Mouse (Mus musculus) CH12.LX (cell line): ENCODE results near the gene Aff3. TPM values are rescaled to one million over a fixed set of nuclear protein-coding genes. Genes with fewer than 3 reads are reported as not detected.

Experiments used
- DNase-seq: peaks from one replicate; pipeline ENCODE4 v3.0.0-alpha.2; 2013; ENCODE audit errors: extremely low read depth
- H3K27ac ChIP-seq: 2 replicates; pipeline ENCODE4 v1.5.1; 2012; ENCODE audit warnings: low read depth, mild to moderate bottlenecking, control low read depth, moderate library complexity; ENCODE audit not compliant: insufficient read depth
- H3K27me3 ChIP-seq: replicated peaks from 2 replicates; pipeline ENCODE3; 2012; ENCODE audit warnings: inconsistent platforms
- H3K36me3 ChIP-seq, 2 experiments: replicated peaks in 1 of 2; 2 replicates each; pipeline versions ENCODE3 to v1.6.1; 2012; ENCODE audit warnings: inconsistent platforms in 1 of 2, low read length in 1 of 2, mild to moderate bottlenecking in 1 of 2, mixed read lengths in 1 of 2, moderate library complexity in 1 of 2; ENCODE audit not compliant: control insufficient read depth in 1 of 2, insufficient read depth in 1 of 2
- H3K4me1 ChIP-seq, 2 experiments: 2 replicates each; pipeline ENCODE4 v1.6.1; 2012; ENCODE audit warnings: inconsistent platforms in 1 of 2, moderate library complexity in 1 of 2; ENCODE audit not compliant: insufficient read depth in 2 of 2, control insufficient read depth in 1 of 2
- H3K4me2 ChIP-seq: 2 replicates; pipeline ENCODE4 v1.6.1; 2012; ENCODE audit warnings: low read depth, mild to moderate bottlenecking, control low read depth; ENCODE audit not compliant: poor library complexity, insufficient read depth, severe bottlenecking
- H3K4me3 ChIP-seq, 3 experiments: fragments of 150-350 bp in 1 of 3; sonication (generic) in 1 of 3; replicated peaks in 1 of 3; 2 replicates each; pipeline versions ENCODE3 to v1.5.1; 2011 to 2012; ENCODE audit warnings: low read depth in 2 of 3, low read length in 2 of 3, mild to moderate bottlenecking in 2 of 3, moderate library complexity in 2 of 3, control low read depth in 1 of 3, improper control_type of control experiment in 1 of 3, inconsistent platforms in 1 of 3, mixed read lengths in 1 of 3; ENCODE audit not compliant: poor library complexity in 1 of 3
- H3K79me2 ChIP-seq: replicated peaks from 2 replicates; pipeline ENCODE4 v1.6.1; 2012; ENCODE audit warnings: mild to moderate bottlenecking, moderate library complexity; ENCODE audit not compliant: control insufficient read depth, poor library complexity, insufficient read depth, severe bottlenecking; ENCODE audit errors: extremely low read depth
- H3K9ac ChIP-seq: 2 replicates; pipeline ENCODE4 v1.6.1; 2012; ENCODE audit warnings: low read depth, mild to moderate bottlenecking, control low read depth, moderate library complexity; ENCODE audit not compliant: insufficient read depth
- H3K9me3 ChIP-seq: replicated peaks from 2 replicates; pipeline ENCODE3; 2012; ENCODE audit warnings: low read length, inconsistent platforms, mixed read lengths
- CHD1 ChIP-seq: IDR thresholded peaks from 2 replicates; pipeline ENCODE4 v1.6.1; 2012; ENCODE audit warnings: low read depth, low read length, improper control_type of control experiment, inconsistent platforms
- CHD2 ChIP-seq: IDR thresholded peaks from 2 replicates; pipeline ENCODE4 v1.6.1; 2011; ENCODE audit warnings: low read length, improper control_type of control experiment
- CTCF ChIP-seq, 2 experiments: IDR thresholded peaks in 1 of 2; conservative IDR thresholded peaks in 1 of 2; 2 replicates each; pipeline ENCODE4 v1.5.1; 2011 to 2012; ENCODE audit warnings: low read depth in 2 of 2, low read length in 2 of 2, improper control_type of control experiment in 1 of 2, inconsistent platforms in 1 of 2, mild to moderate bottlenecking in 1 of 2, moderate library complexity in 1 of 2
- E2F4 ChIP-seq: IDR thresholded peaks from 2 replicates; pipeline ENCODE4 v1.6.1; 2011; ENCODE audit warnings: low read depth, low read length, improper control_type of control experiment; ENCODE audit not compliant: insufficient replicate concordance
- ELF1 ChIP-seq: IDR thresholded peaks from 2 replicates; pipeline ENCODE4 v1.6.1; 2014; ENCODE audit warnings: low read depth, mild to moderate bottlenecking, inconsistent platforms, low read length, improper control_type of control experiment
- EP300 ChIP-seq: IDR thresholded peaks from 2 replicates; pipeline ENCODE4 v1.6.1; 2011; ENCODE audit warnings: low read length, improper control_type of control experiment
- ETS1 ChIP-seq: conservative IDR thresholded peaks from 2 replicates; pipeline ENCODE4 v1.6.1; 2012; ENCODE audit warnings: low read depth, mild to moderate bottlenecking, inconsistent platforms, low read length, improper control_type of control experiment, moderate library complexity
- HCFC1 ChIP-seq: IDR thresholded peaks from 2 replicates; pipeline ENCODE4 v1.6.1; 2012; ENCODE audit warnings: low read depth, mild to moderate bottlenecking, inconsistent platforms, low read length, improper control_type of control experiment
- JUND ChIP-seq: conservative IDR thresholded peaks from 2 replicates; pipeline ENCODE4 v1.6.1; 2011; ENCODE audit warnings: low read depth, low read length, improper control_type of control experiment
- MAX ChIP-seq: IDR thresholded peaks from 2 replicates; pipeline ENCODE4 v1.6.1; 2011; ENCODE audit warnings: low read length, improper control_type of control experiment
- MAZ ChIP-seq: IDR thresholded peaks from 2 replicates; pipeline ENCODE4 v1.6.1; 2012; ENCODE audit warnings: low read depth, mild to moderate bottlenecking, inconsistent platforms, low read length, improper control_type of control experiment, moderate library complexity
- MEF2A ChIP-seq: IDR thresholded peaks from 2 replicates; pipeline ENCODE4 v1.6.1; 2014; ENCODE audit warnings: low read depth, mild to moderate bottlenecking, inconsistent platforms, low read length, improper control_type of control experiment, borderline replicate concordance
- MYC ChIP-seq: IDR thresholded peaks from 2 replicates; pipeline ENCODE4 v1.6.1; 2011; ENCODE audit warnings: low read depth, mild to moderate bottlenecking, improper control_type of control experiment, low read length
- NELFE ChIP-seq: IDR thresholded peaks from 2 replicates; pipeline ENCODE4 v1.6.1; 2011; ENCODE audit warnings: low read depth, low read length, improper control_type of control experiment
- NRF1 ChIP-seq: IDR thresholded peaks from 2 replicates; pipeline ENCODE4 v1.6.1; 2014; ENCODE audit warnings: low read depth, mild to moderate bottlenecking, inconsistent platforms, low read length, improper control_type of control experiment, moderate library complexity
- POLR2AphosphoS2 ChIP-seq: IDR thresholded peaks from 2 replicates; pipeline ENCODE4 v1.6.1; 2011; ENCODE audit warnings: low read depth, low read length, improper control_type of control experiment
- SIN3A ChIP-seq: IDR thresholded peaks from 2 replicates; pipeline ENCODE4 v1.6.1; 2012; ENCODE audit warnings: low read length, improper control_type of control experiment, inconsistent platforms
- SMC3 ChIP-seq: IDR thresholded peaks from 2 replicates; pipeline ENCODE4 v1.6.1; 2011; ENCODE audit warnings: low read depth, low read length, improper control_type of control experiment
- TBP ChIP-seq: conservative IDR thresholded peaks from 2 replicates; pipeline ENCODE4 v1.6.1; 2011; ENCODE audit warnings: low read depth, low read length, improper control_type of control experiment
- TCF12 ChIP-seq: IDR thresholded peaks from 2 replicates; pipeline ENCODE4 v1.6.1; 2014; ENCODE audit warnings: low read depth, mild to moderate bottlenecking, inconsistent platforms, low read length, improper control_type of control experiment
- USF1 ChIP-seq: IDR thresholded peaks from 2 replicates; pipeline ENCODE4 v1.6.1; 2014; ENCODE audit warnings: low read depth, mild to moderate bottlenecking, inconsistent platforms, low read length, improper control_type of control experiment
- ZC3H11A ChIP-seq: IDR thresholded peaks from 2 replicates; pipeline ENCODE4 v1.6.1; 2012; ENCODE audit warnings: low read depth, mild to moderate bottlenecking, inconsistent platforms, low read length, improper control_type of control experiment
- ZKSCAN1 ChIP-seq: IDR thresholded peaks from 2 replicates; pipeline ENCODE4 v1.6.1; 2012; ENCODE audit warnings: low read depth, inconsistent platforms, low read length, improper control_type of control experiment, borderline replicate concordance
- ZMIZ1 ChIP-seq: IDR thresholded peaks from 2 replicates; pipeline ENCODE4 v1.6.1; 2012; ENCODE audit warnings: low read depth, mild to moderate bottlenecking, inconsistent platforms, low read length, improper control_type of control experiment
- ZNF384 ChIP-seq: IDR thresholded peaks from 2 replicates; pipeline ENCODE4 v1.6.1; 2012; ENCODE audit warnings: low read depth, low read length, improper control_type of control experiment, inconsistent platforms
- dilution Hi-C: fragments of 300-500 bp; cut with MboI; formaldehyde crosslinking; loops from 2 replicates; pipeline ENCODE4 v1.14.3; 2020; ENCODE audit warnings: low sequenced_read_pairs; ENCODE audit not compliant: extremely low pct_unique_long_range_greater_than_20kb, extremely low pct_ligation_motif_present
- in situ Hi-C: fragments of 300-500 bp; cut with MboI; formaldehyde crosslinking; loops from 3 replicates; pipeline ENCODE4 v1.14.3; 2019; ENCODE audit warnings: low sequenced_read_pairs, low pct_ligation_motif_present, low pct_unique_long_range_greater_than_20kb, mixed read lengths
- polyA plus RNA-seq: library from polyadenylated mRNA; unstranded; fragments of >175 nt; gene quantifications from 2 replicates; pipeline ENCODE4 v1.2.1, GENCODE M21; 2012; ENCODE audit warnings: low read depth; ENCODE audit not compliant: insufficient read length
- total RNA-seq, 2 experiments: library from RNA; depleted of rRNA; stranded (reverse); fragments of 300-350 nt in 1 of 2; fragments of >200 nt in 1 of 2; gene quantifications; 2 replicates each; pipeline ENCODE4 v1.2.3; 2012 to 2014

Aff3 gene
- total and polyA plus RNA-seq, 3 experiments, result 5.1 to 29.9 (median 7.7) TPM

DNA sequence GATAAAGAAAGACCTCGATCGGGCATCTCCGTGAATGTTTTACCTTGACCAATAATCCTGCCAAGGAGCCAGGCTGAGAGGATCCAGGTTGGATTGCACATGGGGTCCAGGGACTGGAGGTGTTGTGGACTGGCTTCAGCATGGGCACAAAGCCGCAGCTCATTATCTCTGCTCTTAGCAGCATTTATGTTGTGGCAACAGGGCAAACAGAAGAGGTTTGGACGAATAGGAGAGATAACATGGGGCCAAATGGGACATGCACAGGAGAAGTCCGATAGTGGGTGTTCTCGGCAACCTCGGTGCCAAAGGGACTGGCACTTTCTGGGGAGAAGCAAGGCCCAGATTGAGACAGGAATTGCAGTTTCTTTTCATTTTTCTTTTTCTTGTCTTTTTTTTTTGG is 342.9 kb downstream of the Aff3 start:
- Histone ChIP-seq H3K36me3 (peaks cover 0 to 44% of the 10 kb centered on the region in 2 experiments), H3K4me2 (no peak overlapping the region), H3K27ac (no peak overlapping the region), H3K9ac (no peak overlapping the region), H3K4me1 (no peaks in the 10 kb centered on the region), H3K27me3 (no peaks in the 10 kb centered on the region)
- in situ Hi-C loops, result no loop called here
- DNase-seq, result no peak
- TF ChIP-seq NELFE (no peak), SIN3A (no peak), TCF12 (no peak), NRF1 (no peak), ZKSCAN1 (no peak), HCFC1 (no peak), USF1 (no peak), CHD2 (no peak), MYC (no peak), MEF2A (no peak), ELF1 (no peak), EP300 (no peak), ZC3H11A (no peak), ZMIZ1 (no peak), MAZ (no peak), MAX (no peak)
- TF ChIP-seq, all 38 proteins: peak for 0
- no peak overlapping the region for H3K4me3 ChIP-seq
- H3K79me2 ChIP-seq, result no peaks in the 10 kb centered on the region
- H3K9me3 ChIP-seq, result no peaks in the 10 kb centered on the region
- dilution Hi-C loops, result no loop called here

DNA sequence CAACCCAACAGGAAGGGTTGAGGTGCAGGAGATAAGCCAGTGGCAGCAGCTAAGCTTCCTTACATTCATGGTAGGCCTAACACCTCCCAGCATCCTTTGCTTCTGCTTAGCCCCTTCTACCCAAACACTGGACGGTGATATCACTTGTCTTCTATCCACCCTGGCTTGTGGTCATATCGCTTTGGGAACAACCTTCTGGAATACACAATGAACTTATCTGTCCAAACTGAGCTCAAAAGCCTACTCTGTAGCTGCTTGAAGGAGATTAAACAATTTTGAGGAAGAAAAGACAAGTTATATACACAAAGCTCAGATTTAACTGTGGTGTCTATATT is 343.8 kb downstream of the Aff3 start:
- H3K4me3 ChIP-seq, result no peak overlapping the region
- no peaks in the 10 kb centered on the region for H3K9me3 ChIP-seq
- no peak overlapping the region for H3K27ac ChIP-seq
- no peak overlapping the region for H3K4me2 ChIP-seq
- no peak overlapping the region for H3K9ac ChIP-seq
- in situ Hi-C loops (no loop called here), dilution Hi-C loops (no loop called here)
- no peaks in the 10 kb centered on the region for H3K79me2 ChIP-seq
- peaks cover 0 to 49% of the 10 kb centered on the region in 2 experiments for H3K36me3 ChIP-seq
- H3K27me3 ChIP-seq, result no peaks in the 10 kb centered on the region
- H3K4me1 ChIP-seq, result no peaks in the 10 kb centered on the region
- DNase-seq, result no peak
- TF ChIP-seq EP300 (no peak), ZNF384 (no peak), MEF2A (no peak), CTCF (conservative IDR thresholded peaks at IDR 0.05 in 1 of 2, IDR thresholded peaks at IDR 0.05 in 1 of 2; ENCODE audit: low read depth in 2 of 2, low read length in 2 of 2) (no peak), SIN3A (no peak), POLR2AphosphoS2 (no peak), SMC3 (no peak), E2F4 (no peak), ETS1 (no peak), TBP (no peak), JUND (no peak), CHD1 (no peak), MAX (no peak), HCFC1 (no peak), MAZ (no peak), CHD2 (no peak), USF1 (no peak)
